22 mouse cellular contexts compared by ENCODE assay signal in the genomic region with DNA sequence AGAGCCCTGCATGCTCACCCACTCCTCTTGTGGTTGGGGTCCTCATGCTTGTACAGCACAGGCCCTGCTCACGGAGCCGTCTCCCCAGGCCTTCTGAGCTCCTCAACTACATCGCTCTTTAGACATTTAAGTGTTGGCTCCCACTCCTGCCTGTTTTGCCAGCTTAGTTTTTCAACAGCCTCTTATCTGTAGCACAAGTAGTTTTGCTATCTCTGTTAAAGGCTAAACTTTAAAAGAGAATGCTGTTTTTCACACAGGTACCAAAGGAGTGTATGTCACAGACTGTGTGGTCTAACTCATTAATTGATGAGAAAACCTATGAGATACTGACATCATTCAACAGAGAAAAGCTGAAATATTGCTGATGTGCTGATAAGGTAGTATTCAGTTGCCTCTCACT. TPM values are rescaled to one million over a fixed set of nuclear protein-coding genes. Genes with fewer than 3 reads are reported as not detected.
DNase-seq lines count a peak whose midpoint lies in the region; ATAC-seq lines count a peak whose summit lies in the region.
"Had no signal": no experiment of that assay in that cellular context is flagged by ENCODE, and none has a peak within 500 bp of the region (broad histone marks: within the 10 kb centered on the region; RNA-seq: fewer than 3 reads in every experiment).

No protein-coding gene starts in this region.

- no peak for DNase-seq in limb, embryonic 10.5 days (ENCODE audit: low spot score)
- peak; percentile 31 for DNase-seq in thymus, postnatal 14 days
- no peak for DNase-seq in thymus, adult 18-20 months
- DNase-seq in right cerebral cortex, postnatal 14 days, result no peak
- DNase-seq: adrenal gland, adult 8-10 months; adrenal gland, postnatal 36 days; cerebellum, adult 11-12 months; cerebellum, adult 9-10 months; cerebellum, postnatal 25 days; forebrain, postnatal 0 days; gastrocnemius, postnatal 25 days; heart, adult 18-20 months; heart, postnatal 14 days had no signal

- no peak overlapping the region for H3K4me2 ChIP-seq in limb, embryonic 13.5 days (replicated peaks)
- no peak overlapping the region for H3K4me2 ChIP-seq in liver, embryonic 12.5 days
- H3K4me2 ChIP-seq: embryonic facial prominence, embryonic 13.5 days; forebrain, embryonic 13.5 days; heart, embryonic 15.5 days; hindbrain, embryonic 13.5 days had no signal

- ATAC-seq in limb, embryonic 13.5 days (ENCODE audit: low FRiP score, low read depth), result no peak
- 0 out of 2 replicates have a peak, but pooled peaks have one; percentile 21 for ATAC-seq in liver, embryonic 12.5 days
- ATAC-seq: forebrain, embryonic 13.5 days; forebrain, postnatal 0 days; hindbrain, postnatal 0 days had no signal

- H3K27me3 ChIP-seq in limb, embryonic 13.5 days, result no peaks in the 10 kb centered on the region
- no peaks in the 10 kb centered on the region for H3K27me3 ChIP-seq in limb, embryonic 10.5 days (ENCODE audit: low read depth, poor library complexity, severe bottlenecking)
- H3K27me3 ChIP-seq in liver, embryonic 12.5 days (replicated peaks), result no peaks in the 10 kb centered on the region
- H3K27me3 ChIP-seq: embryonic facial prominence, embryonic 13.5 days; forebrain, embryonic 13.5 days; heart, embryonic 15.5 days; hindbrain, embryonic 13.5 days had no signal

- H3K4me3 ChIP-seq in limb, embryonic 13.5 days, result no peak overlapping the region
- H3K4me3 ChIP-seq in limb, embryonic 10.5 days, result no peak overlapping the region
- H3K4me3 ChIP-seq in liver, embryonic 12.5 days, result no peak overlapping the region
- H3K4me3 ChIP-seq: embryonic facial prominence, embryonic 13.5 days; forebrain, embryonic 13.5 days; heart, embryonic 10.5 days; heart, embryonic 15.5 days; hindbrain, embryonic 13.5 days had no signal

- H3K4me1 ChIP-seq in limb, embryonic 13.5 days, result peaks cover 15% of the 10 kb centered on the region
- H3K4me1 ChIP-seq in limb, embryonic 10.5 days, result no peaks in the 10 kb centered on the region; the same call in 1 of the 2 replicates
- H3K4me1 ChIP-seq in liver, embryonic 12.5 days, result peaks cover 51% of the 10 kb centered on the region
- H3K4me1 ChIP-seq: forebrain, embryonic 13.5 days had no signal

- H3K36me3 ChIP-seq in limb, embryonic 13.5 days, result peaks cover 14% of the 10 kb centered on the region
- 0 out of 2 replicates have a peak, but pooled peaks cover 9% of the 10 kb centered on the region for H3K36me3 ChIP-seq in limb, embryonic 10.5 days
- H3K36me3 ChIP-seq in liver, embryonic 12.5 days, result peaks cover 8% of the 10 kb centered on the region; the same call in 1 of the 2 replicates
- H3K36me3 ChIP-seq: heart, embryonic 15.5 days; hindbrain, embryonic 13.5 days had no signal

- 0 out of 2 replicates have a peak overlapping the region, but pooled peaks have one; percentile 22 for H3K27ac ChIP-seq in limb, embryonic 13.5 days
- no peak overlapping the region for H3K27ac ChIP-seq in limb, embryonic 10.5 days
- H3K27ac ChIP-seq in liver, embryonic 12.5 days, result peak overlapping the region; percentile 42; the same call in 1 of the 2 replicates
- H3K27ac ChIP-seq: embryonic facial prominence, embryonic 13.5 days; forebrain, embryonic 13.5 days; heart, embryonic 10.5 days; heart, embryonic 15.5 days; hindbrain, embryonic 13.5 days; hindbrain, postnatal 0 days had no signal

- H3K9me3 ChIP-seq in limb, embryonic 13.5 days, result no peaks in the 10 kb centered on the region
- no peaks in the 10 kb centered on the region for H3K9me3 ChIP-seq in limb, embryonic 10.5 days (replicated peaks)
- no peaks in the 10 kb centered on the region for H3K9me3 ChIP-seq in liver, embryonic 12.5 days (replicated peaks)
- H3K9me3 ChIP-seq: embryonic facial prominence, embryonic 13.5 days; forebrain, embryonic 13.5 days; heart, embryonic 10.5 days; heart, embryonic 15.5 days; hindbrain, embryonic 13.5 days had no signal

- H3K9ac ChIP-seq in limb, embryonic 13.5 days, result no peak overlapping the region
- no peak overlapping the region for H3K9ac ChIP-seq in liver, embryonic 12.5 days
- H3K9ac ChIP-seq: embryonic facial prominence, embryonic 13.5 days; forebrain, embryonic 13.5 days; forebrain, postnatal 0 days; heart, embryonic 15.5 days; hindbrain, embryonic 13.5 days had no signal

- 74% methylated on average over 3 of the region's 3 CpGs for WGBS in limb, embryonic 13.5 days
- WGBS in limb, embryonic 10.5 days, result 90% methylated on average over 3 of the region's 3 CpGs
- WGBS in liver, embryonic 12.5 days (ENCODE audit: insufficient replicate concordance), result 54% methylated on average over 3 of the region's 3 CpGs

RNA-seq across cellular contexts. Expression of gene Gm20503, which starts 8.4 kb away (rescaled TPM):
- 19.3 and 20.3 TPM in 2 replicates for polyA plus RNA-seq in limb, embryonic 13.5 days (2015; fragmentation: Nextera tagmentation; extraction: Ambion mirVana)
- 9.3 and 9.8 TPM in 2 replicates for polyA plus RNA-seq in limb, embryonic 10.5 days (2016; fragmentation: Nextera tagmentation; extraction: Ambion mirVana)
- 11.4 and 12.4 TPM in 2 replicates for polyA plus RNA-seq in liver, embryonic 12.5 days (2016; fragmentation: Nextera tagmentation; extraction: Ambion mirVana)
- polyA plus RNA-seq: brain, embryonic 14.5 days had no signal

RNA-seq across cellular contexts. Expression of gene Dnajc25, which starts 16.6 kb away (rescaled TPM):
- 15.7 and 16.6 TPM in 2 replicates for polyA plus RNA-seq in limb, embryonic 13.5 days (2015; fragmentation: Nextera tagmentation; extraction: Ambion mirVana)
- 5.5 and 8.3 TPM in 2 replicates for polyA plus RNA-seq in limb, embryonic 10.5 days (2016; fragmentation: Nextera tagmentation; extraction: Ambion mirVana)
- polyA plus RNA-seq in liver, embryonic 12.5 days (2016; fragmentation: Nextera tagmentation; extraction: Ambion mirVana), result 8.2 and 9.2 TPM in 2 replicates

RNA-seq across cellular contexts. Expression of gene Gng10, which starts 23.4 kb away (rescaled TPM):
- 193 and 195 TPM in 2 replicates for polyA plus RNA-seq in limb, embryonic 13.5 days (2015; fragmentation: Nextera tagmentation; extraction: Ambion mirVana)
- 81.1 and 96.4 TPM in 2 replicates for polyA plus RNA-seq in limb, embryonic 10.5 days (2016; fragmentation: Nextera tagmentation; extraction: Ambion mirVana)
- polyA plus RNA-seq in liver, embryonic 12.5 days (2016; fragmentation: Nextera tagmentation; extraction: Ambion mirVana), result 38.8 and 39.0 TPM in 2 replicates

RNA-seq across cellular contexts. Expression of gene Ptgr1, which starts 24.5 kb away (rescaled TPM):
- 23.8 and 25.5 TPM in 2 replicates for polyA plus RNA-seq in limb, embryonic 13.5 days (2015; fragmentation: Nextera tagmentation; extraction: Ambion mirVana)
- 12.0 and 15.7 TPM in 2 replicates for polyA plus RNA-seq in limb, embryonic 10.5 days (2016; fragmentation: Nextera tagmentation; extraction: Ambion mirVana)
- polyA plus RNA-seq in liver, embryonic 12.5 days (2016; fragmentation: Nextera tagmentation; extraction: Ambion mirVana), result 14.1 and 15.0 TPM in 2 replicates
